Mouse (Mus musculus) right cerebral cortex, adult 18-20 months (tissue): ENCODE results near the gene Olfr651.
"Not testable (repeated sequence)": the region's sequence is repeated elsewhere in the genome, so short reads cannot be mapped to it uniquely, and the experiment has no call there.

ENCODE experiments used
- DNase-seq: peaks from one replicate; pipeline ENCODE4 v3.0.0; 2022; ENCODE audit warnings: mixed read lengths

Olfr651 gene

DNA sequence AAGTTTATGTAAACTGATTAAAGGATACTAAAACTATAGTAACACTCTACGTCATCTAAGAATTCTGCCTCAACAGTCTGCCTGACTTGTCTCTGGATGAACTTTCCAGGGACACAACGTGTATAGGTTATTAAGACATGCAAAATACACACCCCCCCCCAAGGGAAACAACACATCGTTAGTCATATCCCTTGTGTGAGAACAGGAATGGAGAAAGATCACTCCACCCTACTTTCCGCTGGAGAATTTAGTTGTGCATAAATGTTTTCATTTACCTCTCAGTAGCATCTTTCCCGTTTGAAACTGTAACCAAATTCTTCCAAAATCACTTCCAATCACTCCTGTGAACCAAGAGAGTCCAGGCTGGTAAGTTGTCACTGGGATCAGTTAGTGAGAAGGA, at the start of gene Olfr651:
TSS of gene Olfr651 (plus strand) at position 301 of the 400 bp plus-strand sequence.
- no peak for DNase-seq

DNA sequence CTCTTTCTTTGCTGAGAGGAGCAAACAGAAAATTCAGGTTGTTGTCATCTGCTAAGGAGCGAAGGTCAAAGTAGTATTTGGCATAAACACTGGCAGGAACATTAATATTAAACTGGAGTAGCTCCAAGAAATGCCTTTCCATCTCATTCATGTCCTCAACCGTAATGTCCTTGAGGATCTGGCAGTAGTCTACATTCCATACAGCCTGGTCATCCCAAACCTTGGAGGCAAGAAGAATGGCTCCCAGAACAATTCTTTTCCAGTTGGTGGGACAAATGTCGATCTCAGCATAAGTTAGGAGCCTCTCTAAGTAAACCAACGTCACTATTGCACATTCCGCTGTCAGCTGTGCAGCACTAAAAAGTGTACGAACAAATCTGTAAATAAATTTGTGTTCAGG, 48.7 kb upstream of the Olfr651 start:
- not testable (repeated sequence) for DNase-seq

- no peak for DNase-seq
Measured at GRCm38 (mm10) chr7:104501589-104502371, 48.2 kb upstream of the Olfr651 start.

GRCm38 (mm10) chr7:104507421-104508065, 42.4 kb upstream of the Olfr651 start, which contains the start of gene Trim30d:
TSS of gene Trim30d (minus strand) at chr7:104507849.
- DNase-seq: not testable (repeated sequence)

DNA sequence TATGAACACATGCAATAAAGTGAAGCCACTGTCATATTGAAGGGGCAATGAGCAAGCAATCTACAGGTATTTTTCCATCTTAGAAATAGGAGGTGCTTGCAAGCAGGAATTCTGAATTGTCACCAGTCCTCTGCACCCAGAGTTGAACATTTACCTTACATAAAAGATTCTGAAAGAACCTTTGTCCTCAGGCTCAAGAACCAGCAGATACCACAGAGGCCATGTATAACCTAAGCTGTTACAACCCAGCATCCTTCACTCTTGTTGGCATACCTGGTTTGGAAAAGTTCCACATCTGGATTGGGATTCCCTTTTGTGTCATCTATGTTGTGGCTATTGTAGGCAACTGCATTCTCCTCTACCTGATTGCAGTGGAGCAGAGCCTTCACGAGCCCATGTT, 2.8 kb downstream of the Olfr651 start:
- DNase-seq: no peak

DNA sequence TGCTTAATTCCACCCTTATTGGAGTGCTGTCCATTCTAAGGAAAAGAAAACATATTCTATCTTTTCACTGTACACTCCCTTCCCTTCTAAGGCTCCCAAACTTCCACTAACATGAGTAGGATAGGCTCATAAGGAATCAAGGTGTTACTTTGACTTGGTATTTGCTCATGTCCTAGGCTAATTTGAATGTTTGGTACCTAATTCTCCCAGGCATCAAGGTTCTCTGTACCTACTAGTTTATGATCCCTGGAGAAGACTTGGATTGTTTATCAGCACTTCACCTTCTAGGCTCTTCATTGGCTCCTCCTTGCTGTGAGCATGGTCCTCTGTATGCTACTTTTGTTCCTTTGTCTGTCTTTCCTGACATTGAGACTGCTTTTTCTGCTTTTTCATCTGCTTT, 10.7 kb downstream of the Olfr651 start, which contains the start of gene Olfr652:
TSS of gene Olfr652 (plus strand) at position 301 of the 400 bp plus-strand sequence.
- no peak for DNase-seq

- DNase-seq: no peak
Measured at GRCm38 (mm10) chr7:104577014-104577413, 27.1 kb downstream of the Olfr651 start, which contains the start of gene Olfr653. TSS of gene Olfr653 (plus strand) at chr7:104577314.

- no peak for DNase-seq
Measured at GRCm38 (mm10) chr7:104580846-104581245, 30.9 kb downstream of the Olfr651 start.

DNA sequence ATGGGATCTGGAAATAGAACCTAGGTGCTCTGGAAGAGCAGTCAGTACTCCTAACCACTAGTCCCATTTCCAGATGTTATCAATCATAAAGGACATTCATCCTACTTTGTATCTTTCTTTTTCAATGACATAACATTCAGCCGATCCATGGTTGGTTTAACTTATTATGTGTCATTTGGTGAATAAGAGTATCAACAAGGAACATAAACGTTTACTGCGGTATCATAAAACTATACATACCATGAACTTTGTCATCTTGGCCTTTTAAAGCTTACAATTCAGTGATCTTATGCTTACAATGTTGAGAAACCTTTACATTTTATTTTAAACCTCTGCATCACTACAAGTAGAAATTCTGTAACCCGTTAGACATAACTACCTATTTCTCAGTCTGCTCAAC, 31.5 kb downstream of the Olfr651 start:
- DNase-seq: no peak

- DNase-seq: no peak
Measured at GRCm38 (mm10) chr7:104586725-104587124, 36.8 kb downstream of the Olfr651 start, which contains the start of gene Olfr654. TSS of gene Olfr654 (plus strand) at chr7:104587025.

DNA sequence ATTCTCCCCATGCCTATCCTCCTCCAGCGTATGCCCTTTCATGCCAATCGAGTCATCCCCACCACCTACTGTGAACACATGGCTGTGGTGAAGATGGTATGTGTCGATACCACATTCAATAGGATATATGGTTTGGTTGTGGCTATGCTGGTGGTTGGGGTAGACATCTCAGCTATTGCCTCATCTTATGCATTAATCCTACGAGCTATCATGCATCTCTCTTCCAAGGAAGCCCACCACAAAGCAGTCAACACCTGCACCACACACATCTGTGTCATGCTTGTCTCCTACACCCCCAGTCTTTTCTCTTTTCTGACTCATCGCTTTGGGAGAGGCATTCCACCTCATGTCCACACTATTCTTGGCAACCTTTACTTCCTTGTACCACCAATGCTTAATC, 38.3 kb downstream of the Olfr651 start:
- no peak for DNase-seq

GRCm38 (mm10) chr7:104601679-104602078, 51.7 kb downstream of the Olfr651 start, which contains the start of gene Olfr655:
TSS of gene Olfr655 (minus strand) at chr7:104601779.
- no peak for DNase-seq

DNA sequence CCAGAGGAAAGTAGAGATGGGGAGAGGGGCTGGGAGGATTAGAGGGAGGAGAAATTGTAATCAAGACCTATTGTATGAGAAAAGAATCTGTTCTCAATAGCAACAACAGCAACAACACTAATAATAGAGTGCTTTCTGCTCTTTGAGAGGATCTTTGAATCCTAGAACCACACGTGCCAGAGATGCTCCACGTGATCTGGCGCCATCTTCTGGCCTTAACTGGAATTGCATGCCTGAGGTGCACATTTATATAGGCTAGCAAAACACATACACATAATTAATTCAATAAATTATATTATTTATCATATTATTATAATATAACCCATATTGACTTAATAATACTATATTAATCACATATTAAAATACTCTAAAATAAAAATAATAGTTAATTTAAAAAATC, 53.2 kb downstream of the Olfr651 start:
- DNase-seq: no peak
